Mouse (Mus musculus): ENCODE data around the gene Cd27.

Gene Cd27

GRCm38 (mm10) chr6:125213129-125213528 is 23.7 kb downstream of the Cd27 start:
- no peak for DNase-seq (ENCODE audit: low spot score)

- DNase-seq (ENCODE audit: low spot score): no peak
Observed at GRCm38 (mm10) chr6:125212621-125213020, 24.2 kb downstream of the Cd27 start.

GRCm38 (mm10) chr6:125210436-125210835 is 26.4 kb downstream of the Cd27 start:
- DNase-seq (ENCODE audit: low spot score): no peak

GRCm38 (mm10) chr6:125197166-125197565 is 39.6 kb downstream of the Cd27 start:
- DNase-seq (ENCODE audit: low spot score): peak; percentile 26

- DNase-seq (ENCODE audit: low spot score): no peak
Observed at GRCm38 (mm10) chr6:125196301-125196700, 40.5 kb downstream of the Cd27 start.

- DNase-seq (ENCODE audit: low spot score): no peak
Observed at GRCm38 (mm10) chr6:125195541-125196075, 41.2 kb downstream of the Cd27 start.

- no peak for DNase-seq (ENCODE audit: low spot score)
Observed at GRCm38 (mm10) chr6:125193390-125193789, 43.4 kb downstream of the Cd27 start.

- DNase-seq (ENCODE audit: low spot score): no peak
Observed at GRCm38 (mm10) chr6:125192841-125193240, 44.0 kb downstream of the Cd27 start.

- DNase-seq (ENCODE audit: low spot score): peak; percentile 78
Observed at GRCm38 (mm10) chr6:125192016-125192714, 44.6 kb downstream of the Cd27 start.

GRCm38 (mm10) chr6:125191332-125192015 is 45.3 kb downstream of the Cd27 start, which contains the start of the genes Ncapd2 and Mrpl51:
TSS of gene Ncapd2 (minus strand) at chr6:125191701.
TSS of gene Mrpl51 (plus strand) at chr6:125191801.
- DNase-seq (ENCODE audit: low spot score): peak; percentile 90

- DNase-seq (ENCODE audit: low spot score): no peak
Observed at GRCm38 (mm10) chr6:125190816-125191215, 46.0 kb downstream of the Cd27 start.

- no peak for DNase-seq (ENCODE audit: low spot score)
Observed at GRCm38 (mm10) chr6:125186203-125186602, 50.6 kb downstream of the Cd27 start.
